Mouse (Mus musculus): ENCODE measurements at regions not wholly inside any gene's neighbourhood (a gene's known extent, or its start where the extent isn't known, plus 50 kb on each side); places are given as distances from the start of the nearest gene placed in this dataset.

- DNase-seq: no peak
Measured at GRCm38 (mm10) chr10:37447333-37448204, 308.8 kb upstream of the Marcks start.

GRCm38 (mm10) chr10:37439863-37440613, 301.3 kb upstream of the Marcks start:
- no peak for DNase-seq

DNA sequence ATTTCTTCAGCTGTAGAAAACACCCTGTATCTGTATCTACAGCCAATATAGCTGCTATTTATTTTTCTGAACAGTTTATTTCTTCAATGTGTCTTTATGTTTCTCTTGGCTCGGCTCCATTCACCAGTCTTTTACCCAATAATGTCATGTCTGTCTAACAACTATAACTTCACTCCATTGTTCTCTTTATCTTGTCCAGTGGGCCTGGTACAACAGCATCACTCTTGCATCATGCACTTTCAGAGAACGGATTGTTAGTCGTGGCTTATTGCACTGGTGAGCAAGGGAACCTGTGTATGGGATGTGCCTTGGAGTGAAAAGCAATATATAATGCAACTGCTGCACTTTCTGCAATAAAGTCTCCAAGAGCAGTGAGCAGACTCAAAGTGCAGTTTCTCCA, 299.6 kb upstream of the Marcks start:
- DNase-seq: no peak

GRCm38 (mm10) chr10:37436849-37437248, 298.1 kb upstream of the Marcks start:
- no peak for DNase-seq

- DNase-seq: no peak
Measured at GRCm38 (mm10) chr10:37434229-37434628, 295.5 kb upstream of the Marcks start.

DNA sequence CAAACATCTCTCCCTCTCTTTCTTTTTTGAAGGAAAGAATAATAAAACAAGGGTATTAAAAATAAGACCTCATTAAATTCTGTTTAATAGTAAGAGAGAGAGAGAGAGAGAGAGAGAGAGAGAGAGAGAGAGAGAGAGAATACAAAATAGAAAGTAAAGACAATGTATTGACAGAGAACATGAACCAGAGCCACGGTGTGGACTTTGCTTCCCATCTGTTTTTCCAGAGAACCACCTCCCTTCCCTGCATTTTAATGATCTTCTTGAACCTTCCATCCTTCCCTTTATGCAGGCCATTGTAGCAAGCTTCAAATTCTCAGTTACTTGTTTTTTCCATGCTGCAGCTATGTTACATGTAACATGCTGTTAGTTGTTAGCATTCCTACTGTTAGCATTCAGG, 284.3 kb upstream of the Marcks start:
- DNase-seq: no peak

DNA sequence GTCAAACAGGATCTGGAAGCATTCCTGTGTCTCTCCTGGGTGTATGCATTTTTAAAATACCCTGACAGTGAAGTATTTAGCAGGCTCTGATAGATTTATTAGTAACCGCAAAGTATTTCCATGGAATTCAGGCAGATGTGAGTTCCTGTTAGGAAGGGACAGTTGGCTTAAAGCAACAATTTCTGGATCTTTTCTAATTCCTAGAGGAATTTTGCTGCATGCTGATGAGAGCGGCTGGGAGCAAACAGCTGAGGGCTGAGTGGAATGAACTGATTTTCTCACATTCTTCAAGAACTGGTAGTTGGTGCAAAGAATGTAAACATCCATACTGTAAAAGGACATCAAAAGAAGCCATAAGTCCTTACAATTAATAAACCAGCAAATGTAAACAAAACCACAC, 283.9 kb upstream of the Marcks start:
- DNase-seq: no peak

- DNase-seq: no peak
Measured at GRCm38 (mm10) chr10:37416321-37416720, 277.6 kb upstream of the Marcks start.

DNA sequence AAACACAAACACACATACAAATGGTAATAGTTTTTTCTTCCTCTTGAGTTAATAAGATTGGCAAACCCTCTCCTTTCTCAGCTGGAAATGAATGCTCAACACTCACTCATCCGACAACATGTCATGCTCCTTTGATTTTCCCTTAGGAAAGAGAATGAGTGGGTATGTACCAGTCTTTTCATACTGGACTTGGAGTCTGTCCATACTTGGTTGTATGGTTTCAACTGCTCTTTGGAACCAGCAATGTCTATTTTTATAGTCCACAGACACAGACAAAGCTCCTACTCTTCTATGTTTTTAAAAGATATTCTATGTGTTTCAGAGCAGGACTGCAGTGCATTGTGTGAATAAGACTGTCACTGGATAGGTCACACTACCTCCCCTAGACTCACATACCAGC, 273.7 kb upstream of the Marcks start:
- no peak for DNase-seq

DNA sequence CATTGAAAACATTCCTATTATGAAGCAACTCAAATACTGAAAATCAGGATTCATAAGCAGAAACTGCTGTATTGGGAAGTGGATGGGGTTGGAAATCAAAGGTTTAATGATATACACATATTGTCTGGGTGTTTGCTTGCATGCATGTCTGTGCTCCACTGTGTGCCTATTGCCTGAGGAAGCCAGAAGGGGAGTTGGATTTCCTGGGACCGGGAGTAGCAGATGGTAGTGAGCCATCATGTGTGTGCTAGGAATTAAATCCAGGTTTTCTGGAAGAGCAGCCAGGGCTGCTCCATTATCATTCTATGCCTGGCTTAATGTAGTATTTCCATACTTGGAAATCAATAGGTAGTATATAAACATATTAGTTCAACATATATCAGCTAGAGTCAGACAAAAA, 271.0 kb upstream of the Marcks start:
- DNase-seq: no peak

DNA sequence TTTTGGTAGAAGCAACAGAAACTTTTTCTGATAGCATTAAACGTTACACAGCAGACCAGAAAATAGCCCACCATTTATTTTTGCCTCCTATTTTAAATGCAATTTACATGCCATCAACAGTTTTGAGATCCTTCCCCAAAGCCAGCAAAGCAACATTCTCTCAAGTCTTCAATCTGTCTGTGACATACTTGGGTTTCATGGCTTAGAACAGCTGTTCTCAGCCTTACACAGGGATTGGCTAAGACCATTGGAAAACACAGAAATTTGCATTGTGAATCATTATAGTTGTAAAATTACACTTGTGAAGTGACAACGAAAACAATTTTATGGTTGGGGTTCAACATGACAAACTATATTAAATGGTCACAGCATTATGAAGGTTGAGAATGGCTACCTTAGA, 268.8 kb upstream of the Marcks start:
- DNase-seq: no peak

DNA sequence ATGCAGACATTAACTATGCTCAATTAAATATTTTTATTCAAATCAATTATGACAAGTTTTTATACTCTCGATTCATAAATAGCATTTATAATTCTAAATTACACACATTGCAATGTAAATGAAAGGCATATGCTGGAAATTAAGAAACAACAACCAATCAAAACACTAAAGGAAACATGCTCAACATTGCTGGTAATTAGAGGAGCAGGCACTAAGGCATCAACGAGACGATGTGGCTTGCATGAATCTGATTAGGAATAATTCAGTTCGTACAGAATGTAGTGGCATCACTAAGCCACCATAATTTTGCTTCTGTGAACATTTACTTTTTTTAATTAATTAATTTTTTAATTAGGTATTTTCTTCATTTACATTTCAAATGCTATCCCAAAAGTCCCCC, 266.2 kb upstream of the Marcks start:
- no peak for DNase-seq

DNA sequence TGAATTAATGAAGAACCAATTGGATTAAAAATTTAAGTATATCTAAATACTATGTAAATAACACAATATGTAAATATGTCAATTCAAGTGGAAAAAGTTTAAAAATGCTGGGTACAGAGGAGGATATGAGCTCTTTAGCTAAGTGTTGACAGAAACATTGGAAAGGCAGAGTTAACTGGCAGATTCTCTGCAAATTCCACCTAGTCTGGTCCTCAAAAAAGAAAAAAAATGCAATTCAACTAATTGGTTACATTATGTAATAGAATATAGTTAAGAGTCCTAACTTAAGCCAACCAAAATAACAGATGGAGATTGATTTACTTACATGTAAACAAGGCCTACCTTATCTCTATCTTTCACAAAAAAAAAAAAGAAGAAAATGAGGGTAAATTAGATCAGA, 265.7 kb upstream of the Marcks start:
- no peak for DNase-seq

DNA sequence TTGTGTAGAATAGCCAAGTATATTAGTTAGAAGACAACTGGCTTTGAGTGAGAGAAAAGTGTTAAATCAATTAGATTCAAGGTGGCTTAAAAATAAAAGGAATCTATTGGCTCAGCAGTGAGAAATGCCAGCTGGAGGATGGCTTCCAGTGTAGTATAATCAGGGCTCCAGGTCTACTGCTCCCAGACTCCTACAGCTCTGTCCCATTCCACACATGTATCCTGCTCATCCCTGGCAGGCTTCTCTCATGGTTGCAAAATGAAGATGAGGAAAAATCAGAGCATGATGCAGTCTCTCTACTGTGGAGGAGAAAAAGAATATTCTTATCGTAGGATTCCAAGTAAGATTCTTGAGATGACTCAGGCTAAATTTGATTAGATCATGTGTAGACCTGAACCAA, 263.7 kb upstream of the Marcks start:
- DNase-seq: no peak

- DNase-seq: no peak
Measured at GRCm38 (mm10) chr10:37400991-37401390, 262.3 kb upstream of the Marcks start.

DNA sequence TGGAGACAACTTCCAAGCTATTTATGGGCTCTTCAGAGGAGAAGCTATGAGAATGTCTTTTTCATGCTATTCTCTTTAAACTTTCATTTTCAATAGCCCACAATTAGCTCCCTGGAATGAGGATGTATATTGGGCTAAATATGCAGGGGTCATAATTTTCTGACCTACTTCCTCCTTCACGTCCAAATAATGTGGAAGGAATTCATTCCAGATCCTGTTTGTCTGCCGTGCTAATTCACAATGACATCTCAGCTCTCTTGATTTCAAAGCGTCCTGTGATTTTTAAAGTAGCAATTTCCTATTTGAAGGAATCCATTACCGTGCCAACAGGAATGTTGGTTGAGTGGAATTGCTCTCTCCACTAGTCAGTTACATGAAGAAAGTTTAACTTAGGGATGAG, 261.7 kb upstream of the Marcks start:
- DNase-seq: no peak

GRCm38 (mm10) chr10:37397271-37397991, 258.7 kb upstream of the Marcks start:
- peak; percentile 41 for DNase-seq

DNA sequence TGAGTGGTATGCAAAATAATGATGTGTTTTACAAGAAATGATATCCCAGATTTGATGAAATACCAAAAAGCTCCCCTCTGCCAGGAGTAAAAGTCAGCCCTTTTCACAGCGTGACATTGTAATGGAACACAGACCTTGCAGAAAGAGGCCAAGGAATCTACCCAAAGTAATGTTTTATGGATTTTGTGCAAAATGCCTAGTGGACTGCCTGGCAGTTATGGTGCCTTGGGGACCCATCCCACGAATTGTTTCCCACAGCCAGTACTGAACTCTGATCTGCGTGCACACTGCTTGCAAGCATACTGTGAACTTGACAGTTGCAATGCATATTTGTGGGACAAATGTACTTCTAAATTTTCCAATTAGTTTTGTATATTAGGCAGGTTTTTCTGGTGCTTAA, 251.3 kb upstream of the Marcks start:
- DNase-seq: no peak

GRCm38 (mm10) chr10:37386216-37386615, 247.5 kb upstream of the Marcks start:
- DNase-seq: no peak

- no peak for DNase-seq
Measured at GRCm38 (mm10) chr10:37380024-37380423, 241.3 kb upstream of the Marcks start.

- DNase-seq: no peak
Measured at GRCm38 (mm10) chr10:37378002-37378702, 239.4 kb upstream of the Marcks start.

- DNase-seq: no peak
Measured at GRCm38 (mm10) chr10:37377258-37378001, 238.7 kb upstream of the Marcks start.
